Mouse (Mus musculus) bone marrow, adult 2 months (tissue): Measurements from ENCODE around the gene Adarb1. TPM values are rescaled to one million over a fixed set of nuclear protein-coding genes. Genes with fewer than 3 reads are reported as not detected.
A peak's percentile ranks its signal among the peaks of the same experiment; 100 is the strongest.

Source experiments
- H3K27ac ChIP-seq: fragments of 200-500 bp; 2 replicates; pipeline ENCODE4 v1.5.1; 2012; ENCODE audit warnings: low read depth, mild to moderate bottlenecking, control low read depth, inconsistent platforms, low read length; ENCODE audit not compliant: control insufficient read depth, poor library complexity, insufficient read depth
- H3K4me1 ChIP-seq: fragments of 200-500 bp; 2 replicates; pipeline ENCODE4 v1.6.1; 2011; ENCODE audit warnings: low read length; ENCODE audit not compliant: control insufficient read depth, insufficient read depth
- H3K4me3 ChIP-seq: fragments of 200-500 bp; replicated peaks from 2 replicates; pipeline ENCODE3; 2011; ENCODE audit warnings: mild to moderate bottlenecking, low read depth, low read length, control low read depth; ENCODE audit not compliant: control insufficient read depth
- CTCF ChIP-seq: fragments of 200-500 bp; IDR thresholded peaks from 2 replicates; pipeline ENCODE4 v1.5.1; 2011; ENCODE audit warnings: low read length, control low read depth; ENCODE audit not compliant: control insufficient read depth, insufficient read depth
- POLR2A ChIP-seq: fragments of 200-500 bp; IDR thresholded peaks from 2 replicates; pipeline ENCODE4 v1.6.1; 2011; ENCODE audit warnings: low read depth, mild to moderate bottlenecking, control low read depth, low read length, borderline replicate concordance; ENCODE audit not compliant: control insufficient read depth
- WGBS: fragments of 180-500 bp; shearing (Covaris S2); methylation state at CpG from one replicate; pipeline ENCODE4 v1.1.7; 2018; 5-methylcytosine and 5-hydroxymethylcytosine counted together
- polyA plus RNA-seq: library from polyadenylated mRNA; stranded (reverse); fragments of >200 nt; gene quantifications from 2 replicates; pipeline ENCODE4 v1.2.4, GENCODE M21; 2011; ENCODE audit warnings: low replicate concordance; ENCODE audit not compliant: missing spikeins, insufficient read depth, insufficient read length

Adarb1 gene
- polyA plus RNA-seq, 1 experiment = 1.7 TPM

- TF ChIP-seq CTCF (no peak), POLR2A (no peak)
- Histone ChIP-seq H3K4me3 (no peak overlapping the region), H3K27ac (no peak overlapping the region), H3K4me1 (no peaks in the 10 kb centered on the region)
- 86% methylated on average over 3 of the region's 3 CpGs for WGBS
Measured at GRCm38 (mm10) chr10:77255676-77256075, 162.4 kb downstream of the Adarb1 start.

GRCm38 (mm10) chr10:77255231-77255630, 162.8 kb downstream of the Adarb1 start:
- no peaks in the 10 kb centered on the region for H3K4me1 ChIP-seq
- 84% methylated on average over 3 of the region's 3 CpGs for WGBS
- no peak overlapping the region for H3K4me3 ChIP-seq
- H3K27ac ChIP-seq = no peak overlapping the region
- TF ChIP-seq CTCF (no peak), POLR2A (no peak)

DNA sequence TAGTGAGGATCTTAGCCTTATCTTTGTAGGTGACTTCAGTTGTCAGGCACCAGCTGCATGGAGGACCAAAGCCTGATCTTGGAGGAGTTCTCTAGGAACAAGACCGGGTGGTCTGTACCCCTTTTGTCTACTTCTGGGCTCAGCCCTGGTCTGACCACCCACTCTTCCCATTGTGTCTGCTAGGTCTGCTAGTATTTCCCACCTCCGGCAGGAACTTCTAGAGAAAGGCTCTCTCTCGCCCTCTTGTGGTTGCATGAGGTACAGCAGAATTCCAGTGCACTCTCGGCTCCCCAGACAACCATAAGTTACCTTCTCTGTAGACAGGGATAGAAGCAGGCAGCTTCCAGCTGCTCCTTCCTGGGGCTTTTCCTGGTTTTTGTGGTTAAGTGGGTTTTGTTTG, 165.3 kb downstream of the Adarb1 start:
- Histone ChIP-seq H3K27ac (no peak overlapping the region), H3K4me1 (no peaks in the 10 kb centered on the region)

GRCm38 (mm10) chr10:77251784-77252539, 166.1 kb downstream of the Adarb1 start:
- H3K4me1 ChIP-seq = no peaks in the 10 kb centered on the region

More for the DNA sequence above, 165.3 kb downstream of the Adarb1 start:
- peak; percentile 89 for TF ChIP-seq CTCF
- no peak for TF ChIP-seq POLR2A
- H3K4me3 ChIP-seq = no peak overlapping the region
- under 1% methylated on average over 4 of the region's 4 CpGs for WGBS

DNA sequence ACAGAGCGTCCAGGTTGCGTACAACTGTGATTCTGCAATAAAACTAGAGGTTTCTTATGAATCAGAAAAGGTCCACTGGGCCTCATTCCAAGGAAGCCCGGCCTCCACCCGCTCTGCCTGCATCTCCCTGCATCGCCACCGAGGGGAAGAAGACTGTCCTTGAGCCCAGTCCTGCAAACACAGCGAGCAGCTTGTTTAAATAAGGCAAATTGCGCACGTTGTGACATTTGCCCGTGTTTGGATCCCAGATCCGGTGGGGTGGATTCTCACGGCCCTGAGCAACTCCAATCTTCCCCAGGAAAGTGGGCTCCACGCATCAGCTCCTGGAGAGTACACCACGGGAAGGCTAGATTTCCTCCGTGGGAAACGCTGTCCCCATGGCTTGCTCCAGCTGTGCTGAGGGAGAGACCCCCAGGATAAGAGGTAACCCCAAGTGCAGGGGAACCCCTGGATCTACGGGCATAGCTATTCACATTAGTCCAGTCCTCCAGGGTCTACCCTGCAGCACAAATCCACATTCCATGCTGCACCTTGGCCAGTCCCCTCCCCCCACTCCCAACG, 166.8 kb downstream of the Adarb1 start:
- H3K27ac ChIP-seq = no peak overlapping the region
- H3K4me3 ChIP-seq = no peak overlapping the region
- TF ChIP-seq POLR2A = no peak
- no peak for TF ChIP-seq CTCF
- WGBS = 77% methylated on average over 18 of the region's 18 CpGs
- no peaks in the 10 kb centered on the region for H3K4me1 ChIP-seq

More at GRCm38 (mm10) chr10:77251784-77252539, 166.1 kb downstream of the Adarb1 start:
- Histone ChIP-seq H3K4me3 (no peak overlapping the region), H3K27ac (no peak overlapping the region)
- no peak for TF ChIP-seq POLR2A
- 70% methylated on average over 18 of the region's 18 CpGs for WGBS

DNA sequence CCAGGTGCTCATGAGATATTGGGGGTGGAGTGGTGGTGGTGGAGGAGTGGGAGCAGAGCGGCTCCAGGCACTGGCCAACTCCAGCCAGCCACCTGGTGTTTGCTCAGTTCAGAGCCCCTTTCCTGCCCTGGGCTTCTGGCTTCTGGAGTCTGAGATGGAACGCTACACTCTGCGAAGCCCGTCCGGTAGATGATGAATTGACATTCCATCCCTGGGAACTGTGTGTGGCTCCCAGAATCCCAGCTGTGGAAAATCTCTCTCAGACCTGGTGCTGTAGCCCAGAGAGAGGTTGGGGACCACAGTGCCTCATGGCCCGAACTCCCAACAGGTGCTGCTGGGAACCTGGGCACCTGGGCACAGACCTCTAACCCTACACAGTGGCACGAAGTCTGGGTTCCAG, 170.4 kb downstream of the Adarb1 start:
- TF ChIP-seq POLR2A (no peak), CTCF (no peak)
- no peaks in the 10 kb centered on the region; the same call in 1 of the 2 replicates for H3K4me1 ChIP-seq
- no peak overlapping the region for H3K4me3 ChIP-seq
- 89% methylated on average over 7 of the region's 7 CpGs for WGBS
- no peak overlapping the region for H3K27ac ChIP-seq

- no peaks in the 10 kb centered on the region; the same call in 1 of the 2 replicates for H3K4me1 ChIP-seq
Measured at GRCm38 (mm10) chr10:77247048-77247447, 171.0 kb downstream of the Adarb1 start.

DNA sequence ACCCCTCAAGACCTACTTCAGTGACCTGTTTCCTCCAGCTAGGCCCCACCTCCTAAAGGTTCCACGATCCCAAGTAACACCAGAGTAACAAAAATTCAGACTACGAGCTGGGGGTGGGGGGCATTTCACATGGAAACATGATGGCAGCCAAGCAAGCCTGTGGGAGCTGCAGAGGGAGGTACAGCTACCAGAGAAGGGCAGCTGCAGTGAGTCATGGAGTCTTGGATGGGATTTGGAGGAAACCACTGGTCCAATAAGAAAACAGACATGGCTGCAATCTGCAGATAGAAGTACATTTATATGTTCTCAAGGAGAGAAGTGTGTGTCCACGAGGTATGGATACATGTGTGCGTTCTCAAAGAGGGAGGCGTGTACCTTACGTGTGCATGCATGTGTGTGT, 173.3 kb downstream of the Adarb1 start:
- H3K4me1 ChIP-seq = no peaks in the 10 kb centered on the region; the same call in 1 of the 2 replicates
- 85% methylated on average over 6 of the region's 6 CpGs for WGBS
- no peak overlapping the region for H3K4me3 ChIP-seq
- TF ChIP-seq POLR2A (no peak), CTCF (no peak)
- no peak overlapping the region for H3K27ac ChIP-seq

More at GRCm38 (mm10) chr10:77247048-77247447, 171.0 kb downstream of the Adarb1 start:
- WGBS = 84% methylated on average over 5 of the region's 5 CpGs
- no peak for TF ChIP-seq POLR2A
- no peak for TF ChIP-seq CTCF
- H3K27ac ChIP-seq = no peak overlapping the region
- H3K4me3 ChIP-seq = no peak overlapping the region
